ENCODE assay signal across 22 mouse cellular contexts in the genomic region with DNA sequence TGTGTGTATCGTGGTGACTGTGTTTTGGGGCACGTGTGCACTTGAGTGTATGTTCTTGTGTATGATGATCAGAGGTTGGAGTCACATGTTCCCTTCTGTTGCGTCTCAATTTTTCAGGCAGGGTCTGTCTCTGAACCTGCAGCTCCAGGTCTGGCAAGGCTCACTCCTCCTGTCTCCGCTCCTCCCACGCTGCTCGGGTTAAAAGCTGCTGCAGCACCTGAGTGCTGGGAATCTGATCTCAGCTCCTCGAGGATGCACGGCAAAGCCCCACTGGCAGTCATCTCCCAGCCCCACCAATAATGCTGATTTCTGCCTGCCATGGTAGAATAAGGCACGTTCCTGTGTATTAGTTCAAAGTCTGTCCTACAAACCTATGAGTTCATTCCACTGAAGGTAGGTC. TPM values are rescaled to one million over a fixed set of nuclear protein-coding genes. Genes with fewer than 3 reads are reported as not detected.
DNase-seq lines count a peak whose midpoint lies in the region; TF ChIP-seq lines count a peak whose summit lies in the region.
"Had no signal": no experiment of that assay in that cellular context is flagged by ENCODE, and none has a peak within 500 bp of the region (broad histone marks: within the 10 kb centered on the region; RNA-seq: fewer than 3 reads in every experiment).

No protein-coding gene starts in this region.

- H3K27ac ChIP-seq in gastrocnemius, adult 2 months = peak overlapping the region; percentile 55
- H3K27ac ChIP-seq: forebrain, embryonic 10.5 days; forebrain, embryonic 13.5 days; heart, embryonic 10.5 days; hindbrain, embryonic 12.5 days; hindbrain, embryonic 15.5 days had no signal

- intact Hi-C loops in gastrocnemius, adult 2 months (cut with DNase I) = no loop called here
- intact Hi-C loops in gastrocnemius, postnatal 14 days (cut with DNase I; ENCODE audit: low total_unique reads) = no loop called here
- intact Hi-C loops in left cerebral cortex, postnatal 10 days (cut with DNase I) = loop anchor here (5.0 kb wide), 1 partner anchor 102 kb away; no protein-coding TSS in a partner anchor

- DNase-seq in gastrocnemius, adult 2 months = no peak
- DNase-seq in gastrocnemius, postnatal 14 days = no peak
- DNase-seq in ES-CJ7 (ENCODE audit: low read depth, low spot score) (peak; percentile 70), ZHBTc4 (ENCODE audit: low read depth, low spot score) (peak; percentile 58)
- DNase-seq in lung, postnatal 10 days = no peak
- DNase-seq in left cerebral cortex, postnatal 10 days (ENCODE audit: extremely low spot score in 1 of 2, low spot score in 2 of 2) = no peak
- DNase-seq: adrenal gland, adult 8-10 months; adrenal gland, postnatal 25 days; cerebellum, adult 18-20 months; cerebellum, adult 9-10 months; cerebellum, postnatal 14 days; gastrocnemius, postnatal 25 days had no signal

- no peak for TF ChIP-seq CTCF in gastrocnemius, adult 2 months (IDR thresholded peaks at IDR 0.05)

- no peak overlapping the region for H3K4me3 ChIP-seq in gastrocnemius, adult 2 months
- H3K4me3 ChIP-seq: forebrain, embryonic 10.5 days; forebrain, embryonic 13.5 days; heart, embryonic 10.5 days; hindbrain, embryonic 12.5 days; hindbrain, embryonic 15.5 days had no signal

RNA-seq across cellular contexts. Expression of a gene that starts 19.2 kb away (rescaled TPM):
- under 1 TPM in 1 of 2 experiments, not detected in 1; 0.14 TPM for total RNA-seq in gastrocnemius, adult 2 months (2021)
- under 1 TPM; 0.66 to 0.82 TPM for total RNA-seq in gastrocnemius, postnatal 14 days (2021)
- 100 to 1,000 TPM; 109 to 139 TPM for total RNA-seq in left cerebral cortex, postnatal 10 days (2021)
- total RNA-seq: hematopoietic stem cell, adult 5-6 weeks had no signal

RNA-seq across cellular contexts. Expression of a gene that starts 22.4 kb away (rescaled TPM):
- 100 to 1,000 TPM in 1 of 2 experiments, 10 to 100 TPM in 1; 68.6 to 104 TPM for total RNA-seq in gastrocnemius, adult 2 months (2021)
- 10 to 100 TPM; 88.5 to 89.4 TPM for total RNA-seq in gastrocnemius, postnatal 14 days (2021)
- total RNA-seq in left cerebral cortex, postnatal 10 days (2021) = 10 to 100 TPM; 46.3 to 49.9 TPM

RNA-seq across cellular contexts. Expression of a gene that starts 39.5 kb away (rescaled TPM):
- 1 to 10 TPM; 2.0 to 4.6 TPM for total RNA-seq in gastrocnemius, adult 2 months (2021)
- total RNA-seq in gastrocnemius, postnatal 14 days (2021) = 10 to 100 TPM; 10.9 to 12.0 TPM
- 1 to 10 TPM; 6.7 to 7.1 TPM for total RNA-seq in left cerebral cortex, postnatal 10 days (2021)
- total RNA-seq: G1E had no signal

RNA-seq across cellular contexts. Expression of a gene that starts 40.4 kb away (rescaled TPM):
- 1 to 10 TPM; 1.9 to 4.5 TPM for total RNA-seq in gastrocnemius, adult 2 months (2021)
- total RNA-seq in gastrocnemius, postnatal 14 days (2021) = 10 to 100 TPM; 26.1 to 31.3 TPM
- total RNA-seq in left cerebral cortex, postnatal 10 days (2021) = 10 to 100 TPM; 12.2 to 13.1 TPM

RNA-seq across cellular contexts. Expression of a gene that starts 40.9 kb away (rescaled TPM):
- total RNA-seq in gastrocnemius, adult 2 months (2021) = not detected
- not detected for total RNA-seq in gastrocnemius, postnatal 14 days (2021)
- total RNA-seq in left cerebral cortex, postnatal 10 days (2021) = not detected
- total RNA-seq: adrenal gland, adult 8-10 months; adrenal gland, postnatal 25 days; G1E; gastrocnemius, adult 18-20 months; gastrocnemius, postnatal 25 days; heart, adult 18-20 months; heart, postnatal 25 days; hematopoietic stem cell, adult 5-6 weeks had no signal

Comparison
In these comparisons a context has a peak if more than half of its experiments do, and no peak if none do; other contexts are left out.
1. DNase-seq: peak in ES-CJ7 (single experiment) and ZHBTc4 (single experiment); none in gastrocnemius, adult 2 months (single experiment), gastrocnemius, postnatal 14 days (single experiment), lung, postnatal 10 days (single experiment) and left cerebral cortex, postnatal 10 days (0 of 2).
2. RNA of a gene that starts 19.2 kb away (total RNA-seq): 109 to 139 TPM in left cerebral cortex, postnatal 10 days; 0.66 to 0.82 TPM in gastrocnemius, postnatal 14 days and 0.14 TPM in gastrocnemius, adult 2 months; every median in the first group is over 10 times any median in the second.